Mouse (Mus musculus): ENCODE data around the gene Slc24a1.
"Not testable (repeated sequence)": the region's sequence is repeated elsewhere in the genome, so short reads cannot be mapped to it uniquely, and the experiment has no call there.

Gene Slc24a1

DNA sequence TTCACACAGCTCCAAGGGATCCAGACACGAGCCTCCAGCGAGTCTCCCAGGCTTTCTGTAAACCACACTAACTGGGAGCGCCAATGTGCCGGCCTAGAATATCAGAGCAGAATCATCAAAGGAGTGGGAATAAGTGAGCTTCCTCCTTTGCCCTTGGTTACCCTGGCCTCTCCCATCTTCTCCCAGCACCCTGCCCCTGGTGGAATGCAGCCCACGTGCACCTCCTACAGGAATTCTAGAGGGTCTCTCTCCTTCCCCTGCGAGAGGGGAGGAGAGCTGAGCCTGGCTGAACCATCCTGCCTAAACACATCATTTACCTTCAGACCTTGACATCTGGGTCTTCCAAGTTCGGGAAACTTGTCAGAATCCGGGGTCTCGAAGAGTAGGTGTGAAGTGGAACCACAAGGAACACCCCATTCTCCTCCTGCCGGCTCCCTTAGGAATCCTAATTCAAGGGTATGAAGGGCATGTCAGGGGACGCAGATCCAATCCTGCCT is at the start of gene Slc24a1:
Slc24a1 (minus strand) TSS at position 447 of the 497 bp plus-strand sequence.
- DNase-seq: no peak

DNA sequence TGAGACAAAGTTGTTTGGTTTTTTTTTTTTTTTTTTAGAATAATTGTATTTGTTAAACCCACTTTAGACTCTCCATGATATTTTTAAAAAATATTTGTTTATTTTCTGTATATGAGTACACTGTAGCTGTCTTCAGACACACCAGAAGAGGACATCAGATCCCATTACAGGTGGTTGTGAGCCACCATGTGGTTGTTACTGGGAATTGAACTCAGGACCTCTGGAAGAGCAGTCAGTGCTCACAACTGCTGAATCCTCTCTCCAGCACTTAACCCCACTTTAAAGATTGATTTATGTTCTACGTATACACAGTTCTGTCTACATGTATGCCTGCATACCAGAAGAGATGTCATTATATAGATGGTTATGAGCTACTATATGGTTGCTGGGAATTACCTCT is 44.1 kb upstream of the Slc24a1 start:
- DNase-seq: not testable (repeated sequence)

DNA sequence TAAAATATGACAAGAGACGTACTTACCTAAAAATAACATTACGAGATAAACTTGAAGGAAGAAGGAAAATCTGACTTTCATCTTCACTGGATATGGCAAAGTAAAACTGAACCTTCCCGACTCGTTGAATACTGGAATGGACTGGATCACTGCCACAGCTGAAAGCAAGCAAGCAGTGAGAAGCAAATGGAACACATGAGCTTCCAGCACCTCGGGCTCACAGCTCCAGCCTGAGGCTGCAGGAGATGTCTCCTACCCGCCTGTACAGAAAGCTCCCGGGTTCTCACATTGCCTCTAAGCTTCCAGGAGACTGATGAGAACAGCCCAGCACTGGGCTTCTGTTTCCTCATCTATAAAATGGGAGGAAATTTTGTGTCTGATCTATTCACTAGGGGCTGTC is 38.9 kb upstream of the Slc24a1 start:
- no peak for DNase-seq

DNA sequence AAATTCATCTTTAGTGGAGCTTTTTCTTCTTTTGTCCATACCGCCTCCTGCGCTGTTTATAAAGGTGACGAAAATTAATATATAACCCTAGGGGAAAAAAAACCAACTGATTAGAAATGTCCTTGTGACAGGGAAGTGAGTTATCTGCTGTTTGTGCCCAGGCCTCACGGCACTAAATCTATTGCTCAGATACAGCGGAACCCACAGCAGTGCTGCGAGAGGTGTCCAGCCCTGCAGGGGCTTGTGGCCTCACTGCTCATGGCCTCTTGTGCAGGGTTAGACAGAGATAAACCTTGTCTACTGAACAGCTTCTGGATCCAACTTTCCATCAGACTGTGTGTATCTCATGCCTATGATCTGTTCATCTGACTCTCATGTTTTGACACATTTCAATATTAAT is 37.0 kb upstream of the Slc24a1 start:
- no peak for DNase-seq

DNA sequence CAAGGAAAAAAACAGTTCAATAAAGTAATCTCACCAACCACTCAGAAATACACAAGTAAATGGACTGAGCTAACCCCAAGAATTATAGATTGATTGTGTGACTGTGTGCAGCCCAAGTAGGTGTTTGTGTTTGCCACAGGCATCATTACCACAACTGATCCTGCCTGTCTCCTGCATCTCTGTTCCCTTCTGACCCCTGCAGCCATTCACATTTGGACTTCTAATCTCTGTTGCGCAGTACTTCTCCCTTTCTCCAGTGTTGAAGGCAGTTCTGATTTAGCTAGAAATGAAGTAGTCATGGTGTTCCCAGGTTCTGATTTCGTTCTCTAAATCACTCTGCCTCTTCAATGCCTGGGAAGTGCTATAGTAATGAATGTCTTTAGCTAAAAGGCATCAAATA is 36.2 kb upstream of the Slc24a1 start:
- no peak for DNase-seq

DNA sequence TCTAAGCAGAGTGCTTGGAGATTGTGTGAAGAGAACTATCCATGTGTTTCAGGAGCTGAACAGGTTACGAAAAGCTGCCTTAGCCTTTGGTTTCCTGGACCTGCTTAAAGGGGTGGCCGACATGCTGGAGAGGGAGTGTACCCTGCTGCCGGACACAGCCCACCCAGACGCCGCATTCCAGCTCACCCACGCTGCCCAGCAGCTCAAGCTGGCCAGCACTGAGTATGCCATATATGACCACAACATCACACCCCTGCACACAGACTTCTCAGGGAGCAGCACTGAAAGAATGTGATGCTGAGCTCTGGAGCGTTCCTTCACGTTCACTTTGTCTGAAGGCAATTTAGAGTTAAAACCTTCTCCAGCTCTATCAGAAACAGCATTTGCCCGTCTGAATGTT is 34.4 kb upstream of the Slc24a1 start:
- no peak for DNase-seq

DNA sequence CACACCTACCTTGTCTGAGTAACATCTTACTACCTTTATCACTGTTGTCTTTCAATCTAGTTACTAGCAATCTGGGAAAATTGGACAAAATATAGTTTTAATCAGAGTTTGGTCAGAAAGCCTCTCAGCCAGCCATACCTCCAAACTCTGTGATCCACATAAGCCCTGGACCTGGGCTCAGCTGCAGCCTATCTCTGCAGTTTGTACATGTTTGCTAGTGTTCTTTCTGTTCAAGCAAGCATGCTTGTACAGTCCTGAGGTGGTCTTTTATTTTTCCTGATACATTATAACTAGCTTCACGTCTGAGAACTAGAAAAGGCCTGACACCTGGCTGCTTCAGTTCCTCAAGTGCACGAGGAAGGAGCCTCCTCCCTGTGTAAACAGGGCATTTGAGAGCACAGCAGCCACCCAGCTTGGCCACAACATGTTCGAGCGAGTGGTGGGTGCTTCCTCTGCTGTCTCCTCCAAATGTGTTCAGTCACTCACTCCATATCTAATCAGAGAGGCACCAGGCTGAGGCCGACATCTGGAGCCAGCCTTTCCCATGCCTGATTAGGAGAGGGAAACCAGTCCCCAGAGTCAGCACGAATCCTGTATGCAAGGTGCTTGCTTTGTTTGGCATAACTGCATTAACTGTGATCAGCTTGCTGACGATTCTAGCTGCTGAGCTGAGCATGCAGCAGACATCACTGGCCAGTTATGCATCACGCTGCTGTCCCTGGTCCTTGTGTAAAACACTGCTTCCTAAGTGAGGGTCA is 33.8 kb upstream of the Slc24a1 start:
- no peak for DNase-seq

DNA sequence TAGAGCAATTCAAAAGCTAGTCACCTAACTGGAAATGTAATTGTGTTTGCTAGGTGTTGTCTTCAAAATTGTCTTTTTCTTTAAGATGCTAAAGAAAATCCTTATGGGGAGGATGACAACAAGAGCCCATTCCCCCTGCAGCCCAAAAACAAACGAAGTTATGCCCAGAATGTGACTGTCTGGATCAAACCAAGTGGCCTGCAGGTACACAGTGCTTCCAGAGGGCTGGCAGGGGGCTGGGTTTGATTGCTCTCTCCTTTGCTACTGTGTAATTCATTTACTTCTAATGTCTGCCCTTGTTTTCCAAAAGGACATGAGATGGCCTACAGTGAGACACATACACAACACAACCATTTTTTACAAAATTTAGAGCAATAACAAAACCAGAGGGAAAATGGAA is 30.5 kb upstream of the Slc24a1 start:
- no peak for DNase-seq

DNA sequence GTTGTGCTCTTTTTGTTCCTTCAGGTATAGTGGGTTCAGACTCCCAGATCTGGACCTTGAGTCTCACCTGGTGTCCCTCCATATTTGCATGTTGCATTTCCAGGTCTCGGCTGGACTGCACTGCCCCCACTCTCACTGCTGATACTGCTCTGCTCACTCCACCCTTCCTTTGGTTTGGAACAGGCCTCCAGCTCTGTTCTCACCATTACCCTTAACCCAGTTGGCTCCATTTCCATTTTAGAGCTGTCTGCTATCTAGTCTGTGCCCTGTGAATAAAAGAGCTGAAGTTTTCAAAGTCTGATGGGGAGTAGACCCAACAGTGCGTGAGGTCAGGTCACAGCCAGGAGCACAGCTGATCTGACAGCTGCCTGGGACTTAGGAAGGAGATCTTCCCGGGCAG is 29.1 kb upstream of the Slc24a1 start:
- peak; percentile 16 for DNase-seq

DNA sequence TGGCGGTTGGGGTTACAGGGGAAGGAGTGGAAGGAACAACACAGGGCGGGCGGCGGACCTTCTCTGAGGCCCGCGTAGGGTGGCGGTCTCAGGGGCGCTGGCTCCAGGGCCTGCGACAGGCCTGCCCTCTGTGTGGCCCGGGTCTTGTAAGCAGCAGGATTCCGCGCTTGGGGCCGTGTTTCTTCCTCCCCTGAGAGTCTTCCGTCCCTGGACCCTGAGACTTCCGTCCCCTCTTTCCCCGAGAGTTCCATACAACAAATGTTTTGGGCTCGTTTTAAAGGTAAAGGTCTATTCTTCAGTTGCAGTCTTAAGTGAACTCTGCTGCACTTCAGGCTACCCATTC is 9.5 kb upstream of the Slc24a1 start:
- DNase-seq: no peak

DNA sequence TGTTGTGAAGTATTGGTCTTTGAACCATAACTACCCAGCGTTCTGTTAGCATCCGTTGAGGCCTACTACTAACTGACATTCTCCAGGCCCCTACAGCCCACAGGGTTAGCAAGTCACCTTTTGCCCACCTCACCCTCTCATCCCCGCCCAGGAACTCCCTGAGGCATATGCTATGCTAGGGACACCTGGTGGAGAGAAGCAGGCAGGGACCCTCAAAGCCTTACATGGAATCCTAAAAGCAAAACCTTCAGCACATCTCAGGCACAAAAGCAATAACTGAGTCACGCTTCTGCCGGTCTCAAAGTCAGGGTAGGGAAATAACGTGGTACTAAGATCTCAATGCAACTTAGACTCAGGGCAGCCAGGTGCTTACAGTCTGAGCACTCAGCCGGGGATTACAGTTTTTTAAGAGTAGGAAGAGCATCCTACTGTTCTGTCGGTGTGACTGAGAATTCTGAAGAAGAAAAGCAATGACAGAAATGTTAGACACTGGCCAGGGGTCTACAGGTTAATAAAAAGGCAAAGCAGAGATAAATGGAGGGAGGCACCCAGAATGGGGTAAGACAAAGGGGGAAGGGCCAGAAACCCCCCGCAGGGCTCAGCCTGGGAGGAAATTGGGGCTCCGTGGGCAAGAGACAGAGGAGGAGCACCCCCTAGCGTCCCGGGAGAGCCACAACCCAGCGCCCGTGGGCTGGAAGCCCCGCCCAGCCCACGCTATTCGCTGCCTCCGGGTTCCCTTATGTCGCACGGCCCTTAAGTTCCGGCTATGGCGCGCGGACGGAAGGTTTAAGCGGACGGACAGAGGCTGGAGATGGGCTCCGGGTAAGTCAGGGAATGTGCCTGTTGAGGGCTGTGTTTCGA is 8.9 kb upstream of the Slc24a1 start, which contains the start of gene Ints14:
Ints14 (plus strand) TSS at position 789 of the 861 bp plus-strand sequence.
- DNase-seq: peak; percentile 97

DNA sequence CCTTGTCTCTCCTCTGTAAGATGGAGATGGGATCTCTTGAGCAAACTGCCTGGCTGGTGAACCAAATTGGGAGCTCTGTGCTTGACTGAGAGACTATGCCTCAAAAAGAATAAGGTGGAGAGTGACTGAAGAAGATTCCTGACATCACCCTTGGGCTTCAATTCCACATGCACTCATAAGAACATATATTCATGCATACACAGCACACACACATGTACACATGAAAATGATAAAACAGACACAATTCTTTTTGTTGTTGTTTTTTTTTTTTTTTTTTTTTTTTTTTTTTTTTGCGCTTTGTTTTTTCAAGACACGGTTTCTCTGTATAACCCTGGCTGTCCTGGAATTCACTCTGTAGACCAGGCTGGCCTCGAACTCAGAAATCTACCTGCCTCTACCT is 5.9 kb upstream of the Slc24a1 start:
- no peak for DNase-seq

DNA sequence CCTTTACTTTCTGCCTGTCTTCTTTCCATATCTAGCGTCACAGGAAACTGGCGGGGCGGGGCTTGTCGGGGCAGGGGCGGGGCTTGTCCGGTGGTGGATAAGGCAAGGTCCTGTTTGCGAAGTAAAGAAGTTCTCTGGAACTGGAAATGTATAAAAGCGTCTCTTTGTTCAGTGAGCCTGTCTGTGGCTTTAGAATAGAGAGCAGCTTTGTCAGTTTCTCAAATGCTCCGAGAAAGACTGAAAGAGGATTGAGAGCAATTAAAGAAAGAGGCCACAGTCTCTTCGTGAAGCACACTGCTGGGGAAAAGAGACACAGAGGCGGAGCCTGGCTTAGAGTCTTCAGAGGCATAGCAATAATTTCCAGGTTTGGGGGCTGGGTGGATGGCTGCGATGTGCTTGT is 4.9 kb upstream of the Slc24a1 start:
- DNase-seq: peak; percentile 29

DNA sequence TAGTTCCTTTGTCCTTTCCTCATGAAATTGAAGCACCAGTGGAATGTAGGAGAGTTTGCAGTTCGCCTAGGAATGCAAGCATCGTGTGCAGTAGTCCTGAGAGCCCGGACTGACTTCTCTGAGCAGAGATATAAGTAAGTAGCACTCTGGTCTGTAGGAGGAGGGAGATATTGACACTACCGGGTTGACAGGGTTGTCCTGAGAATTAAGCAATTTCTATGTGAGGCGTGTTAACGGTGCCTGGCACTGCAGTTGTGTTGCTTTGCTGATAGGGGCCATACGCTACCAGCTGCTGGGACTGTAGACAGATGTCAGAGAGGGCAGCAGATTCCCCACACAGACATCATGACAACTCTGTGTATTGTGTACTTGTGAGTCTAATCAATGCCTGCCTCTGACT is 1.8 kb upstream of the Slc24a1 start:
- DNase-seq: no peak

DNA sequence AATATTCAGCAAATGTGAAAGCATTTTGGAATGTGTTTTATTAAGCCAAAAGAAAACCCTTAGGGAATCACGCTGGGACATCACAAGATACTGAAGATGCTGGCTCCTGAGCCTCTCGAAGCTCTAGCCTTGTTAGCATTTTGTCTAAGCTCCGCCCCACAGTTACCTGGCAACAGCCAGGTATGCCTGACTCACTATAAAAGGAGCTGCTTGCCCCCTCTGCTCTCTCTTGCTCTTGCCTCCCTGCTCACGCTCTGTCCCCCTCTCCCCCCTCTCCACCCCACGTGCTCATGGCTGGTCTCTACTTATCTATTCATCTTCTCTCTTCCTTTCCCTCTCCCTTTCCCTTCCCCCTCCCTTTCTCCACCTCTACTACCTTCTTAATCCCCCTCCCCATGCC is 648 bp upstream of the Slc24a1 start:
- DNase-seq: no peak

DNA sequence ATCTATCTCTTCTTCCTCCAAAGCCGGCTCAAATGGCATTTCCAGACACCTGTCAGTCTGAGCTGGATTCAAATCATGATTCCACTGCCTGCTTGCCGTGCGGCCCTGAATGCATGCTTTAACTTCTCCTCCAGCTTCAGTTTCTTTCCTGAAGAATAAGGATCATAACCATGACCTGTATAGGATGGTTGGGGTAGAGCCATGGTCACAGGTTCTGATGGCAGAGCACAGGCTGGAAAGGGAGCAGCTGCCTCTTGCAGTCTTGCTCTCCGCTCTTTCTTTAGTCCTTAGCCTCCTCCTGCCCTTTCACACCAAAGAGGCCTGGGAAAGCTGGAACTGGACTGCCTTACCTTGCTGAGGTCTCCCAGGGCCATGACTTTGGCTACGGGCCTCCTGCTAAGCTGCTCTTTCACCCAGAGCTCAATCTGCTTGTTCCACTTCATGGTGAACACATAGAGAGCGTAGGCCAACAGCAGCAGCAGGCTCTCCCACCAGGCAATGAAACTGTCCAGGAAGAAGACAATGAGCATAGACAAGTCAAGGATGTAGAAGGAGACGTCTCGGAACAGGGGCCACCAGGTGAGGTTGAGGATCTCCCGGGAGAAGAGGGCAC is 3.8 kb downstream of the Slc24a1 start:
- DNase-seq: no peak

DNA sequence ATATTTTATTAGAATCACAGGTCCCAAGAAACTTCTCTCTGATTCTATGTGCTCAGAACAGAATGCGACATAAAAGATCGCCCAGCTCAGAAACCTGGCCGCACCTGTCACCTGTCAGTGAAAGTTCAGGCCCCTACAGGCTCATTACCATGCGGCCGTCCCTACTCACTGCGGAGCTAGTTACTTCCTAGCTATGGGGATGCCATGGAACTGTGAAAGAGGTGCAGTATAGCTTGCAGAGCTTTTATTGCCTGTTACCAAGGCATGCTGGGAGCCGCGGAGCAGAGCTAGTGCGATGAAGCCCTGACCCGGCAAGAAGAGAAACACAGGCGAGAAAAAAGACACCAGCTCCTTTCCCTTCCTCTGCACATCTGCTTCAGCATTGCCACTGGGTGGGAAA is 7.4 kb downstream of the Slc24a1 start:
- no peak for DNase-seq

DNA sequence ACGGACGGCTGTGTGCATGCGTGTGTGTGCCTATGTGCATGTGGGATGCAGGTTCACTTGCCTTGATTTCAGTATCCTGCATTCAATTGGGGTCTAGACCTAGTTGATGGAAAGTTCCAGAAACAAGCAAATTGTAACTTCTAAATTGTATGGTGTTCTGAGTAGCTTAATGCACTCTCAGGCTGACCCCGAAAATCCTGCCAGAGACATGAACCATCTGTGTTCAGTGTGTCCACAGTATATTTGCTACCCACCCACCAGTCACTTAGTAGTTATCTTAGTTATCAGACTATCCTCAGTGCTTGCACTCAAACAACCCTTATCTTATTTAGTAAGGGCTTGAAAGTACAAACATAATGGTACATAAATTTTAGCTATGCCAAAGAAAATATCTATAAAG is 9.8 kb downstream of the Slc24a1 start:
- no peak for DNase-seq

DNA sequence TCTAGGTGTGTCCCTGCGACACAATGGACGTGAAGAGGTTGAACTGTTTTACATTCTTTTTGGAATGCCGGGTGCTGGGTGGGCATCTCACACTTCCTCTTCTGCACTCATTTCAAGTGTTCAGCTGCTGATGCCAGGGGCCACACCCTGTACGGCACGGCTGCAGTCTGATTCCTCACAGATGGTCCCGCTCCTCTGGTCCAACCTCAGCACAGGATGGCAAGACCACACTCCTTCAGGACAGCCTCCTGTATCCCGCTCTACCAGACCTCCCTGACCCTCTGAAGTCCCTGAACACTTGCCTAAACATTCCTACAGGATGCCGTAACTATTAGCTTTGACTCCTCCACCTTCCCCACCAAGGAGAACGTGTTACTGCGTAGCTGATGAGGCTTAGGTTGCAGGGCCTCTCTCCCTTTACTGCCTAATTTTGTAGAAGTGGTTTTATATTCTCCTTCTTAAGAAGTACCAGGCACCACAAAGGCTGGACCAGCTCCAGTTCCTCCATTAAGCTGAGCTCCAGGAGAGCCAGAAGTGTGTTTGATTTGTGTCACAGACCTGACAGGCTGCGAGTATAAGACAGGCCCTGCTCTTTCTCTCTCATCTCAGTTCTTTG is 10.6 kb downstream of the Slc24a1 start:
- no peak for DNase-seq

DNA sequence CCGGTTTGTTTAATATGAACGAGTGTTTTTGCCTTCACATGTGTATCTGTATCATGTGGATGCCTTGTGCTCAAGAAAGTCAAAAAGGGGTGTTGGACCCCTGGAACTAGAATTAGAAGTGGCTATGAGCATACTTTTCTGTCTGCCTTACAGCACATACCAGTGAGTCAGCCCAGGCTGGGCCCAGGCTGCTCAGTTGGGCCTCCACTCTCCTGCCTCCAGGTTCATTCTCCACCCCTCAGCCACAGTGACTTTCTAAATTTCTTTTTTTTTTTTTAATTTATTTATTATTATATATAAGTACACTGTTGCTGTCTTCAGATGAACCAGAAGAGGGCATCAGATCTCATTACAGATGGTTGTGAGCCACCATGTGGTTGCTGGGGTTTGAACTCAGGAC is 11.6 kb downstream of the Slc24a1 start:
- no peak for DNase-seq

DNA sequence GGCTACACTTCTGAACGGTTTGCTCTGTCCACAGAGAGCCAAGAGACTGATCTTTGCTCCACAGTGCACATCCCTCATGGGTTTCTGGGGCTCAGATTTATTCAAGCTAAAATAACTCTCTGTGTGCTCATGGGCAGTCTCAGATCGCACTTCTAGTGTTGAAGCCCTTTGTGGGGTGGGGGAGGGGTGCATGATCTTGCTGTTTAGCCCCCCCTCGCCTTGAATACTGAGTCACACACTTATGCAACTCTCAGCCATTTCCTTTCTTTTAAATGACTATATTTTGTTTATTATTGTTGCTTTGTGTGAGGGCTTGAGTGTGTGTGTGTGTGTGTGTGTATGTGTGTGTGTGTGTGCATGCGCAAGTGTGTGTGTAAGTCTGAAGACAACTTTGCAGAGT is 12.1 kb downstream of the Slc24a1 start:
- no peak for DNase-seq

DNA sequence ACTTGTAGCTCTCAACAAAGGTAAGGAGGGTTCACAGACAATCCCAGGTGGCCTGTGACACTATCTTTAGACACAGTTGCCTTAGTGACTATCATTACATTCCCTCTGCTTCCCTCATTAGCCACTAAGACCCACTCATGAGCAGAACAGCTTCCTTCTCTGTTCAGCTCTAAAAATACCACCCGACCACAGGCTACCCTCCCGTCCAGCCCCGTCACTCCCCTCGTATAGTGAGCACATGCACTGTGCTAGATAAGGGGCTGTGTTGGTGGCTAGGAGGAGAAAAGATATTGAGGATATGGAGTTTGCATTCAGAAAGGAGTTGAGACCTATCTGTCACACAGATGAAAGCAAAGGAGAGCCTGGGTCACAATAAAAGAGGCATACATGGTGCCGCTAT is 12.9 kb downstream of the Slc24a1 start:
- no peak for DNase-seq

DNA sequence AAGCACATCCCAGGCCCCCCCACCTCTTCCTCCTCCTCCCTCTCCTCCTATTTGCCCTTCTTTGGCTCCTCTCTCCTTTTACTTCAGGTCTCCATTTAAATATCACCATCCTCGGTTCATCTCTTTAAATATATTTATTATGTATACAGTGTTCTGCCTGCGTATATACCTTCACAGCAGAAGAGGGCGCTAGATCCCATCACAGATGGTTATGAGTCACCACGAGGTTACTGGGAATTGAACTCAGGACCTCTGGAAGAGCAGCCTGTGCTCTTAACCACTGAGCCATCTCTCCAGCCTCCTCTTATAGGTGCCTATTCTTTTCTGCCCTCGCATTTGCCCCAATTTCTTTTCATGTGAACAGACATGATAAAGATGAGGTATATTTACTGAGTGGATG is 13.9 kb downstream of the Slc24a1 start:
- DNase-seq: no peak
